Mouse (Mus musculus) heart, postnatal 0 days (tissue): Measurements from ENCODE around the gene Rbfox2.

Experiments
- CTCF ChIP-seq: IDR thresholded peaks from 2 replicates; pipeline ENCODE4 v1.5.1; 2016; ENCODE audit warnings: antibody characterized with exemption, control low read depth, low read depth
- EP300 ChIP-seq: IDR thresholded peaks from 2 replicates; pipeline ENCODE4 v1.6.1; 2016; ENCODE audit warnings: antibody characterized with exemption, low read depth

DNA sequence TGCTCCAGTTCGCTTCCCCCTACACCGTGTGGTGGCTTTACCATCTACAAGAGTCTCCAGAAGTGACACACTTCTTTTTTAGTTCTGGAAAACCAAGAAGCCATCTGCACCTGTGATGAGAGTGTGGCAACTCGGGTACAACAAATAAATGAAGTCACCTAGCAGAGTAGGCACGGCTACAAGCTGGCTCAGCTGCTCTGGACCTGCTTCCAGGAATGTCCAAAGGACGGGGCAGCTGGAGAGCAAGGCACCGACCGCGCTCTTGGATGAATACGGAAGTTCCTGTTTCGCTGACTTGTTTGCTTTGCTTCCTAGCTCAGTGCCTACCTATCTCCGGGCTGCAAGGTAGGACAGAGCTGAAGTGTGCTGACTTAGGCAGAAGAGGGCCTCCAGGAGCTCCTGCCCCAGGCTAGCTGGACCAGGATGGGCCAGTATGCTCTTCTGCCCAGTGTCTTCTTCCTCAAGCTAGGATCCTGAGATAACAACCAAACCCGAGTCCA, 22.9 kb upstream of the Rbfox2 start:
- TF ChIP-seq CTCF: no peak
- TF ChIP-seq EP300: no peak
